7 mouse cellular contexts compared by ENCODE assay signal in genomic region chr11:59847131-59847530, GRCm38 (mm10). TPM values are rescaled to one million over a fixed set of nuclear protein-coding genes. Genes with fewer than 3 reads are reported as not detected.
A peak's percentile ranks its signal among the peaks of the same experiment; 100 is the strongest.
DNase-seq lines count a peak whose midpoint lies in the region; ATAC-seq and TF ChIP-seq lines count a peak whose summit lies in the region.

No protein-coding gene starts in this region.

- no peak for ATAC-seq in Patski
- no peak for ATAC-seq in heart, embryonic 11.5 days (replicated peaks; ENCODE audit: insufficient number of reproducible peaks, low FRiP score, low TSS enrichment)

- 0 out of 2 replicates have a peak, but pooled peaks have one; percentile 24 for TF ChIP-seq EP300 in CH12.LX (IDR thresholded peaks at IDR 0.05; ENCODE audit: low read length)

- TF ChIP-seq CTCF in CH12.LX (conservative IDR thresholded peaks at IDR 0.05 in 1 of 2, IDR thresholded peaks at IDR 0.05 in 1 of 2; ENCODE audit: low read depth in 2 of 2, low read length in 2 of 2) = peak; percentile 64 to 86
- TF ChIP-seq CTCF in Patski (IDR thresholded peaks at IDR 0.05) = peak; percentile 79

- H3K79me2 ChIP-seq in CH12.LX (replicated peaks; ENCODE audit: control insufficient read depth, extremely low read depth, insufficient read depth, poor library complexity, severe bottlenecking) = peaks cover 14% of the 10 kb centered on the region

- in situ Hi-C loops in CH12.LX (cut with MboI; ENCODE audit: low pct_ligation_motif_present, low pct_unique_long_range_greater_than_20kb, low sequenced_read_pairs) = no loop called here
- in situ Hi-C loops in Patski (cut with MboI; ENCODE audit: low pct_unique_long_range_greater_than_20kb) = no loop called here

- H3K4me2 ChIP-seq in CH12.LX (ENCODE audit: insufficient read depth, low read depth, poor library complexity, severe bottlenecking) = no peak overlapping the region
- H3K4me2 ChIP-seq in heart, embryonic 11.5 days = peak overlapping the region; percentile 82

- TF ChIP-seq POLR2A in CH12.LX (IDR thresholded peaks at IDR 0.05; ENCODE audit: low read depth, low read length) = peak; percentile 15; the same call in 1 of the 2 replicates

- whole genome bisulfite sequencing in heart, embryonic 11.5 days (ENCODE audit: insufficient replicate concordance) = 19% methylated on average over 2 of the region's 2 CpGs

- peaks cover 11 to 38% of the 10 kb centered on the region in 2 experiments for H3K36me3 ChIP-seq in CH12.LX (replicated peaks in 1 of 2; ENCODE audit: control insufficient read depth in 1 of 2, insufficient read depth in 1 of 2, low read length in 1 of 2)
- H3K36me3 ChIP-seq in heart, embryonic 11.5 days (ENCODE audit: control insufficient read depth, insufficient read depth, low read length) = no peaks in the 10 kb centered on the region
- peaks cover 53% of the 10 kb centered on the region for H3K36me3 ChIP-seq in megakaryocyte, embryonic 14.5 days (replicated peaks; ENCODE audit: low read length)

- no peaks in the 10 kb centered on the region for H3K9me3 ChIP-seq in CH12.LX (replicated peaks; ENCODE audit: low read length)
- no peaks in the 10 kb centered on the region for H3K9me3 ChIP-seq in heart, embryonic 11.5 days (replicated peaks; ENCODE audit: control insufficient read depth, low read length)
- H3K9me3 ChIP-seq in megakaryocyte, embryonic 14.5 days = no peaks in the 10 kb centered on the region

- POLR2A ChIA-PET in Patski (lab: Charles Lee) = interaction anchor here (0.8 to 1.8 kb wide), 3 partner anchors 9 to 32 kb away, joined by 3 to 5 read pairs (median 3); no protein-coding TSS in a partner anchor

- H3K4me1 ChIP-seq in CH12.LX (ENCODE audit: control insufficient read depth in 1 of 2, insufficient read depth in 2 of 2) = peaks cover 15 to 59% of the 10 kb centered on the region in 2 experiments
- peaks cover 6% of the 10 kb centered on the region; the same call in 1 of the 2 replicates for H3K4me1 ChIP-seq in heart, embryonic 11.5 days (ENCODE audit: control insufficient read depth, insufficient read depth, low read length)
- H3K4me1 ChIP-seq in megakaryocyte, embryonic 14.5 days = peaks cover 94% of the 10 kb centered on the region

- no peak overlapping the region for H3K27ac ChIP-seq in CH12.LX (ENCODE audit: insufficient read depth, low read depth)
- no peak overlapping the region for H3K27ac ChIP-seq in heart, embryonic 11.5 days (ENCODE audit: low read depth, low read length)

- no peak overlapping the region for H3K9ac ChIP-seq in CH12.LX (ENCODE audit: insufficient read depth, low read depth)
- no peak overlapping the region for H3K9ac ChIP-seq in heart, embryonic 11.5 days (ENCODE audit: low read depth, low read length)

- H3K4me3 ChIP-seq in CH12.LX (replicated peaks in 1 of 3; ENCODE audit: low read depth in 2 of 3, low read length in 2 of 3, poor library complexity in 1 of 3) = peak overlapping the region in 2 of 3 experiments; percentile 69 to 76
- no peak overlapping the region for H3K4me3 ChIP-seq in heart, embryonic 11.5 days (ENCODE audit: low read depth, low read length)
- H3K4me3 ChIP-seq in megakaryocyte, embryonic 14.5 days (replicated peaks) = peak overlapping the region; percentile 95

- CTCF ChIA-PET in Patski (lab: Charles Lee) = interaction anchor here (1.1 to 1.2 kb wide), 3 partner anchors 29 to 469 kb away, joined by 3 read pairs; no protein-coding TSS in a partner anchor

- DNase-seq in CH12.LX (ENCODE audit: extremely low read depth) = peak; percentile 94
- DNase-seq in Patski (ENCODE audit: low read depth, low spot score) = no peak
- peak; percentile 84 for DNase-seq in embryo, embryonic 10 days (ENCODE audit: low spot score)
- DNase-seq in kidney, postnatal 25 days = peak; percentile 55 to 61
- DNase-seq in spleen, postnatal 10 days (ENCODE audit: low spot score in 2 of 2) = peak; percentile 32 to 71

- TF ChIP-seq RAD21 in CH12.LX (IDR thresholded peaks at IDR 0.05; ENCODE audit: low read depth, low read length) = peak; percentile 44

- dilution Hi-C loops in CH12.LX (cut with MboI; ENCODE audit: extremely low pct_ligation_motif_present, extremely low pct_unique_long_range_greater_than_20kb, low sequenced_read_pairs) = no loop called here

- H3K27me3 ChIP-seq in CH12.LX (replicated peaks) = no peaks in the 10 kb centered on the region
- H3K27me3 ChIP-seq in Patski = no peaks in the 10 kb centered on the region
- no peaks in the 10 kb centered on the region for H3K27me3 ChIP-seq in heart, embryonic 11.5 days (ENCODE audit: control insufficient read depth, insufficient read depth, low read length)
- no peaks in the 10 kb centered on the region for H3K27me3 ChIP-seq in megakaryocyte, embryonic 14.5 days (replicated peaks)

TF ChIP-seq in CH12.LX, 34 proteins besides CTCF, POLR2A, EP300 and RAD21 (continues in another document):
- TF ChIP-seq USF1 (IDR thresholded peaks at IDR 0.05; ENCODE audit: low read depth, low read length) = no peak
- peak; percentile 93 for TF ChIP-seq MYC (IDR thresholded peaks at IDR 0.05; ENCODE audit: low read depth, low read length)
- no peak for TF ChIP-seq KAT2A (IDR thresholded peaks at IDR 0.05; ENCODE audit: insufficient replicate concordance, low read length)
- TF ChIP-seq MAFK (IDR thresholded peaks at IDR 0.05; ENCODE audit: insufficient replicate concordance, low read length) = 0 out of 2 replicates have a peak, but pooled peaks have one; percentile 10
- no peak for TF ChIP-seq ETS1 (conservative IDR thresholded peaks at IDR 0.05; ENCODE audit: low read depth, low read length)
- peak; percentile 83 for TF ChIP-seq MAX (IDR thresholded peaks at IDR 0.05; ENCODE audit: low read length)
- TF ChIP-seq ELF1 (IDR thresholded peaks at IDR 0.05; ENCODE audit: low read depth, low read length) = 0 out of 2 replicates have a peak, but pooled peaks have one; percentile 34
- TF ChIP-seq ZC3H11A (IDR thresholded peaks at IDR 0.05; ENCODE audit: low read depth, low read length) = no peak
- TF ChIP-seq SIN3A (IDR thresholded peaks at IDR 0.05; ENCODE audit: low read length) = no peak; the same call in 1 of the 2 replicates
- TF ChIP-seq TCF12 (IDR thresholded peaks at IDR 0.05; ENCODE audit: low read depth, low read length) = 0 out of 2 replicates have a peak, but pooled peaks have one; percentile 19
- no peak for TF ChIP-seq USF2 (conservative IDR thresholded peaks at IDR 0.05; ENCODE audit: low read depth, low read length)
- TF ChIP-seq PAX5 (IDR thresholded peaks at IDR 0.05; ENCODE audit: low read length) = no peak
- TF ChIP-seq JUND (conservative IDR thresholded peaks at IDR 0.05; ENCODE audit: low read depth, low read length) = no peak
- TF ChIP-seq MEF2A (IDR thresholded peaks at IDR 0.05; ENCODE audit: borderline replicate concordance, low read depth, low read length) = no peak
- TF ChIP-seq IRF4 (IDR thresholded peaks at IDR 0.05; ENCODE audit: low read depth, low read length) = no peak
- peak; percentile 48; the same call in 1 of the 2 replicates for TF ChIP-seq MXI1 (IDR thresholded peaks at IDR 0.05; ENCODE audit: low read depth, low read length)
- no peak for TF ChIP-seq E2F4 (IDR thresholded peaks at IDR 0.05; ENCODE audit: insufficient replicate concordance, low read depth, low read length)
- TF ChIP-seq MAZ (IDR thresholded peaks at IDR 0.05; ENCODE audit: low read depth, low read length) = peak; percentile 69; the same call in 1 of the 2 replicates
- TF ChIP-seq POLR2AphosphoS2 (IDR thresholded peaks at IDR 0.05; ENCODE audit: low read depth, low read length) = no peak
- TF ChIP-seq ZNF384 (IDR thresholded peaks at IDR 0.05; ENCODE audit: low read depth, low read length) = no peak
- no peak for TF ChIP-seq ZMIZ1 (IDR thresholded peaks at IDR 0.05; ENCODE audit: low read depth, low read length)
- no peak for TF ChIP-seq HCFC1 (IDR thresholded peaks at IDR 0.05; ENCODE audit: low read depth, low read length)
- no peak for TF ChIP-seq NELFE (IDR thresholded peaks at IDR 0.05; ENCODE audit: low read depth, low read length)
- no peak for TF ChIP-seq GABPA (IDR thresholded peaks at IDR 0.05; ENCODE audit: insufficient replicate concordance, low read depth, low read length)
- no peak for TF ChIP-seq NRF1 (IDR thresholded peaks at IDR 0.05; ENCODE audit: low read depth, low read length)
- TF ChIP-seq JUN (IDR thresholded peaks at IDR 0.05; ENCODE audit: insufficient read depth, low read depth, low read length) = no peak
- TF ChIP-seq UBTF (IDR thresholded peaks at IDR 0.05; ENCODE audit: low read depth, low read length) = no peak
- TF ChIP-seq RCOR1 (conservative IDR thresholded peaks at IDR 0.05; ENCODE audit: low read depth, low read length) = no peak

RNA-seq across cellular contexts. Expression of gene Cops3, which starts 7.5 kb away (rescaled TPM):
- total RNA-seq in CH12.LX (2012; rRNA removed) (128 and 140 TPM in 2 replicates), CH12.LX (2014; rRNA removed) (317 and 374 TPM in 2 replicates)
- polyA plus RNA-seq in CH12.LX (2012; ENCODE audit: insufficient read length, low read depth) (248 and 267 TPM in 2 replicates), Patski (2021) (109 TPM)
- 168 and 181 TPM in 2 replicates for polyA plus RNA-seq in heart, embryonic 11.5 days (2014; fragmentation: Nextera tagmentation; extraction: Ambion mirVana)
- polyA plus RNA-seq in megakaryocyte, embryonic 14.5 days (2012; ENCODE audit: insufficient read depth, low replicate concordance) = 9.1 and 21.7 TPM in 2 replicates

RNA-seq across cellular contexts. Expression of gene Nt5m, which starts 7.9 kb away (rescaled TPM):
- total RNA-seq in CH12.LX (2012; rRNA removed) (23.1 and 24.3 TPM in 2 replicates), CH12.LX (2014; rRNA removed) (24.6 and 25.7 TPM in 2 replicates)
- polyA plus RNA-seq in CH12.LX (2012; ENCODE audit: insufficient read length, low read depth) (16.4 and 22.3 TPM in 2 replicates), Patski (2021) (24.8 TPM)
- 31.7 and 36.5 TPM in 2 replicates for polyA plus RNA-seq in heart, embryonic 11.5 days (2014; fragmentation: Nextera tagmentation; extraction: Ambion mirVana)
- 42.2 and 46.8 TPM in 2 replicates for polyA plus RNA-seq in megakaryocyte, embryonic 14.5 days (2012; ENCODE audit: insufficient read depth, low replicate concordance)

RNA-seq across cellular contexts. Expression of gene Flcn, which starts 37.3 kb away (rescaled TPM):
- total RNA-seq in CH12.LX (2012; rRNA removed) = 36.1 and 37.2 TPM in 2 replicates
- 28.7 and 31.7 TPM in 2 replicates for total RNA-seq in CH12.LX (2014; rRNA removed)
- polyA plus RNA-seq in CH12.LX (2012; ENCODE audit: insufficient read length, low read depth) = 31.1 and 35.1 TPM in 2 replicates
- polyA plus RNA-seq in Patski (2021) = 41.3 TPM
- polyA plus RNA-seq in heart, embryonic 11.5 days (2014; fragmentation: Nextera tagmentation; extraction: Ambion mirVana) = 21.4 and 22.6 TPM in 2 replicates
- polyA plus RNA-seq in megakaryocyte, embryonic 14.5 days (2012; ENCODE audit: insufficient read depth, low replicate concordance) = 12.2 and 19.0 TPM in 2 replicates

RNA-seq across cellular contexts. Expression of gene Pld6, which starts 59.7 kb away (rescaled TPM):
- total RNA-seq in CH12.LX (2012; rRNA removed) (not detected in 2 replicates), CH12.LX (2014; rRNA removed) (not detected in 2 replicates)
- polyA plus RNA-seq in CH12.LX (2012; ENCODE audit: insufficient read length, low read depth) (not detected in 2 replicates), Patski (2021) (0.17 TPM)
- polyA plus RNA-seq in heart, embryonic 11.5 days (2014; fragmentation: Nextera tagmentation; extraction: Ambion mirVana) = 1.2 and 1.7 TPM in 2 replicates
- 0.43 TPM in 1 of 2 replicates, not detected in the other for polyA plus RNA-seq in megakaryocyte, embryonic 14.5 days (2012; ENCODE audit: insufficient read depth, low replicate concordance)
